Mouse (Mus musculus): Measurements from ENCODE around the gene Fsd2.

DNA sequence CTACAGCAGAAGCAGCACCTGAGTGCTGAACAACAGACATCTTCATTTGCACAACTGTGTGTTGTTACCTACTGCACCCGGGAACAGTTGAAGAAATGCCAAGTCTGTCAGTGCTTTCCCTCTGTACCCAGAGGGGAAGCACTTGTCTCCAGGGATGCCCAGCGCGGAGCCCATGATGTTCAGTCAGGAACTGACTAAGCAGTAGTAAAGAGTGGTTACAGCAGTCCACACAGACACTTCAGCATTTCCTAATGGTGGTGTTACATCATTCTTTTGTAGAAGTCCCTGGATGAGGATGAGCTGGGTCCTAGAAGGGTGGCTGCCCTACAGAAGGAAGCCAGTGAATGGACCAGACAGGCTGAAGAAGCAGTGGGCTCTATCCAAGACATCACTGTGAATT is 11.1 kb upstream of the Fsd2 start:
- no peak for TF ChIP-seq CTCF (IDR thresholded peaks at IDR 0.05; ENCODE audit: insufficient read depth, low read length)
- no peak for TF ChIP-seq POLR2A (IDR thresholded peaks at IDR 0.05; ENCODE audit: borderline replicate concordance, extremely low read depth, low read depth, low read length)

All from lung, adult 2 months (tissue).